Mouse (Mus musculus) lung, adult 2 months (tissue): ENCODE results near the gene Klhl3. TPM values are rescaled to one million over a fixed set of nuclear protein-coding genes. Genes with fewer than 3 reads are reported as not detected.

Experiments
- DNase-seq: peaks from one replicate; pipeline ENCODE4 v3.0.0; 2022
- H3K4me1 ChIP-seq: fragments of 200-500 bp; 2 replicates; pipeline ENCODE4 v1.6.1; 2011; ENCODE audit warnings: low read length; ENCODE audit not compliant: control insufficient read depth, insufficient read depth
- H3K4me3 ChIP-seq: fragments of 200-500 bp; replicated peaks from 2 replicates; pipeline ENCODE3; 2011; ENCODE audit warnings: low read depth, mild to moderate bottlenecking, control low read depth, low read length; ENCODE audit errors: extremely low read depth
- CTCF ChIP-seq: fragments of 200-500 bp; IDR thresholded peaks from 2 replicates; pipeline ENCODE4 v1.5.1; 2011; ENCODE audit warnings: mild to moderate bottlenecking, low read length, control low read depth; ENCODE audit not compliant: insufficient read depth
- POLR2A ChIP-seq: fragments of 200-500 bp; IDR thresholded peaks from 2 replicates; pipeline ENCODE4 v1.6.1; 2011; ENCODE audit warnings: low read depth, mild to moderate bottlenecking, control low read depth, low read length, borderline replicate concordance; ENCODE audit errors: extremely low read depth
- WGBS: fragments of 180-500 bp; shearing (Covaris S2); methylation state at CpG from one replicate; pipeline ENCODE4 v1.1.7; 2018; 5-methylcytosine and 5-hydroxymethylcytosine counted together
- polyA plus RNA-seq: library from polyadenylated mRNA; depleted of rRNA; stranded (reverse); fragments of >200 nt; gene quantifications from 2 replicates; pipeline ENCODE4 v1.2.3, GENCODE M21; 2012

Klhl3 gene
- polyA plus RNA-seq, 1 experiment: 1.8 TPM

DNA sequence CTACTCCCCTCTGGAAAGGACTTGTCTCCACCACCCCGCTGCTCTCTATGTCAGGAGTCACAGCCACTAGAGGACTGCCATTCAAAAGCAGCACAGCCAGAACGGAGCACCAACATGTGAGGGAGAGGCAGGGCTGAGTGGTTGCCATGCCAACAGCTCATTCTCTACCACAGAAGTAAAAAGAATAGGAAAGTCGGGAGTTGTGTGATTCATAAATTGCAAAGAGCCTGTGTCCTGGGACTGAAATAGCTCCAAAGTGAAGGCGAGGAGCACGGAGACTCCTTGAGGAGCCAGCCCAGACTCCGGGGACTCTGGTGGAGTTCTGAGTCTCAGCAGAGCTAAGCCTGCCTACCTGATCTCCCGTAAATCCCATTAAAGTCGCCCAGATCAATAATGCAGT is 22.7 kb downstream of the Klhl3 start:
- Histone ChIP-seq H3K4me1 (no peaks in the 10 kb centered on the region), H3K4me3 (no peak overlapping the region)
- 53% methylated on average over 8 of the region's 8 CpGs for whole genome bisulfite sequencing
- TF ChIP-seq CTCF: no peak
- no peak for TF ChIP-seq POLR2A
- no peak for DNase-seq

DNA sequence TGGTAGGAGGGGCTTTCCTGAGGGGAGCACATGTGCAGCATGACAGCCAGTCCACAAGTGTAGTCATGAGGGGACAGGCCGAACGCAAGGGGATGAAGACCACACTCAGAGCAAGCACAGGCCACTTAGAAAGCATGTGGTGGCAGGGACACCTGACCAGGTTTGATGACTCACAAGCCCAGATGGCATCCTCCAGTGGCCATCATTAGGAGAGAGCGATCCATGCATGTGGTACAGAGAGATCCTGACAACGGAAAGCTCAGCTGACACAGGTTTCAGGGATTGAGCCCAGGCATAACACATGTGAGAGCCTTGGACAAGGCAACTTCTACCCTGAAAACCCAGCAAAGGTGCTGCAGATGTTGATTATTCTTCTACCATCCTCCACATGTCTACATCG is 29.0 kb downstream of the Klhl3 start:
- DNase-seq: no peak
- TF ChIP-seq POLR2A: no peak
- TF ChIP-seq CTCF: no peak
- no peaks in the 10 kb centered on the region for H3K4me1 ChIP-seq
- H3K4me3 ChIP-seq: no peak overlapping the region
- 95% methylated on average over 5 of the region's 5 CpGs for WGBS

- DNase-seq: no peak
- no peaks in the 10 kb centered on the region for H3K4me1 ChIP-seq
- WGBS: 80% methylated on average over 11 of the region's 11 CpGs
- no peak for TF ChIP-seq CTCF
- no peak for TF ChIP-seq POLR2A
- H3K4me3 ChIP-seq: no peak overlapping the region
These were observed 29.9 kb downstream of the Klhl3 start for GRCm38 (mm10) chr13:58083521-58083920.

GRCm38 (mm10) chr13:58083048-58083447 is 30.3 kb downstream of the Klhl3 start:
- no peak for TF ChIP-seq POLR2A
- no peak for TF ChIP-seq CTCF
- H3K4me1 ChIP-seq: no peaks in the 10 kb centered on the region
- DNase-seq: no peak
- H3K4me3 ChIP-seq: no peak overlapping the region
- WGBS: 40% methylated on average over 5 of the region's 5 CpGs

GRCm38 (mm10) chr13:58078361-58078760 is 35.0 kb downstream of the Klhl3 start:
- no peak for DNase-seq
- peaks cover under 1% of the 10 kb centered on the region; the same call in 1 of the 2 replicates for H3K4me1 ChIP-seq
- TF ChIP-seq POLR2A: no peak
- no peak for TF ChIP-seq CTCF
- 68% methylated on average over 5 of the region's 5 CpGs for WGBS
- no peak overlapping the region for H3K4me3 ChIP-seq

- H3K4me1 ChIP-seq: peaks cover 2% of the 10 kb centered on the region; the same call in 1 of the 2 replicates
- TF ChIP-seq POLR2A: no peak
- TF ChIP-seq CTCF: no peak
- 82% methylated on average over 9 of the region's 9 CpGs for WGBS
- DNase-seq: no peak
- H3K4me3 ChIP-seq: no peak overlapping the region
These were observed 38.5 kb downstream of the Klhl3 start for GRCm38 (mm10) chr13:58074881-58075280.

GRCm38 (mm10) chr13:58074466-58074865 is 38.9 kb downstream of the Klhl3 start:
- no peak for DNase-seq
- H3K4me1 ChIP-seq: peaks cover 2% of the 10 kb centered on the region; the same call in 1 of the 2 replicates
- H3K4me3 ChIP-seq: no peak overlapping the region
- WGBS: 82% methylated on average over 6 of the region's 6 CpGs
- TF ChIP-seq POLR2A (no peak), CTCF (no peak)

DNA sequence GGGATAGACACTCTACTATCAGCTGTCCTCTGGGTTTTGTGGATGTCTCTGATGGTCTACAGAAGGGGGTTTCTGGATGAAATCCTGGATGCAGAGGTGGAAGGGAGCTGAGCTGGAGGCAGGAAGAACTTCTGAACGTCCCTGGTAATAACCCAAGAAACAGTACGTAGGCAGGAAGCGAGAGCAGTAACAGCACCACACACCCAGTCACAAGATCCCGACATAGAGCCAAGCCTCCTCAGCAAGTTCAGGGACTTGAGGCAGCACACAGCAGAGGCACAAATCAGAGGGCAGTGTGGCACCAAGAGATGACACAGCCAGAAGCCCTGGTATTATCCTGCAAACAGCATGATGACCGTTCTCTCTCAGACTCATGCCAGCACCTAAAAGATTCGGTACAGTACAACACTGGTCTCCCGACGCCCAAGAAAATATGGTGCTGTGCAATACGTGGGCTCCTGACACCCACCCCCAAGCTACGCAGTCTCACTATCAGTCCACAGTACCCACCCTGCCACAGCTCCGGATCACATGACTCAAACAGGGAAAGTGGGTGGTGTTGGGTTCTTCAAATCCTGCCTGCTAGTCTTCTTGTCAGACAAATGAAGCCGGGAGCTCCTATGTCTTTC is 40.0 kb downstream of the Klhl3 start:
- TF ChIP-seq POLR2A (no peak), CTCF (no peak)
- no peak for DNase-seq
- no peak overlapping the region for H3K4me3 ChIP-seq
- WGBS: 69% methylated on average over 12 of the region's 12 CpGs
- H3K4me1 ChIP-seq: peaks cover 2% of the 10 kb centered on the region; the same call in 1 of the 2 replicates

- 85% methylated on average over 21 of the region's 21 CpGs for WGBS
- Histone ChIP-seq H3K4me3 (no peak overlapping the region), H3K4me1 (peaks cover 12% of the 10 kb centered on the region)
- DNase-seq: no peak
- no peak for TF ChIP-seq POLR2A
These were observed 42.2 kb downstream of the Klhl3 start for GRCm38 (mm10) chr13:58071209-58071608.

- DNase-seq: no peak
- WGBS: 78% methylated on average over 12 of the region's 12 CpGs
These were observed 42.9 kb downstream of the Klhl3 start for GRCm38 (mm10) chr13:58070504-58070903.

More at GRCm38 (mm10) chr13:58070504-58070903, 42.9 kb downstream of the Klhl3 start:
- no peak overlapping the region for H3K4me3 ChIP-seq
- peaks cover 12% of the 10 kb centered on the region for H3K4me1 ChIP-seq
- TF ChIP-seq POLR2A: no peak
- TF ChIP-seq CTCF: no peak
